Mouse (Mus musculus) heart, postnatal 0 days (tissue): ENCODE data around the gene Mfsd2b. TPM values are rescaled to one million over a fixed set of nuclear protein-coding genes. Genes with fewer than 3 reads are reported as not detected.

ENCODE experiments used
- ATAC-seq: fragments of 200-750 bp; cut with Nextera tagmentation; 2 replicates; pipeline ENCODE4 v1.8.0; 2017; ENCODE audit warnings: low read depth, moderate number of reproducible peaks, moderate library complexity; ENCODE audit not compliant: insufficient read depth
- DNase-seq: peaks from one replicate; pipeline ENCODE4 v3.0.0-alpha.2; 2016; ENCODE audit warnings: low spot score
- H3K27ac ChIP-seq: fragments of 300-500 bp; sonication (generic); 2 replicates; pipeline ENCODE4 v1.5.1; 2014; ENCODE audit warnings: low read depth, mild to moderate bottlenecking
- H3K27me3 ChIP-seq: fragments of 300-500 bp; sonication (generic); 2 replicates; pipeline ENCODE4 v1.6.1; 2014; ENCODE audit warnings: low read length, mixed read lengths; ENCODE audit not compliant: control insufficient read depth, insufficient read depth
- H3K36me3 ChIP-seq: fragments of 300-500 bp; sonication (generic); replicated peaks from 2 replicates; pipeline ENCODE4 v1.6.1; 2014; ENCODE audit warnings: low read length, mixed read lengths; ENCODE audit not compliant: control insufficient read depth, insufficient read depth
- H3K4me1 ChIP-seq: fragments of 300-500 bp; sonication (generic); 2 replicates; pipeline ENCODE4 v1.6.1; 2014; ENCODE audit warnings: antibody characterized with exemption; ENCODE audit not compliant: control insufficient read depth, insufficient read depth
- H3K4me2 ChIP-seq: fragments of 300-500 bp; sonication (generic); 2 replicates; pipeline ENCODE4 v1.6.1; 2014; ENCODE audit warnings: low read depth, mild to moderate bottlenecking, low read length, moderate library complexity
- H3K4me3 ChIP-seq: fragments of 300-500 bp; sonication (generic); 2 replicates; pipeline ENCODE4 v1.5.1; 2014; ENCODE audit warnings: low read depth, low read length
- H3K9ac ChIP-seq: fragments of 300-500 bp; sonication (generic); replicated peaks from 2 replicates; pipeline ENCODE4 v1.6.1; 2014; ENCODE audit warnings: low read depth, low read length, mixed read lengths
- H3K9me3 ChIP-seq: fragments of 300-500 bp; sonication (generic); replicated peaks from 2 replicates; pipeline ENCODE4 v1.6.1; 2016; ENCODE audit warnings: low read length; ENCODE audit not compliant: control insufficient read depth
- CTCF ChIP-seq: IDR thresholded peaks from 2 replicates; pipeline ENCODE4 v1.5.1; 2016; ENCODE audit warnings: antibody characterized with exemption, control low read depth, low read depth
- EP300 ChIP-seq: IDR thresholded peaks from 2 replicates; pipeline ENCODE4 v1.6.1; 2016; ENCODE audit warnings: antibody characterized with exemption, low read depth
- WGBS: fragments of 180-500 bp; shearing (Covaris S2); extraction: QIAGEN DNeasy Blood & Tissue Kit; methylation state at CpG from one replicate; pipeline ENCODE4 v1.1.7; 2014; 5-methylcytosine and 5-hydroxymethylcytosine counted together
- polyA plus RNA-seq: library from polyadenylated mRNA; unstranded; fragments of >200 nt; fragmentation: Nextera tagmentation; extraction: Ambion mirVana; gene quantifications from 2 replicates; pipeline ENCODE4 v1.2.1, GENCODE M21; 2015
- total RNA-seq: library from RNA; depleted of rRNA; stranded (reverse); fragments of >200 nt; gene quantifications from 2 replicates; pipeline ENCODE4 v1.2.3, GENCODE M21; 2014; ENCODE audit warnings: low replicate concordance

Gene Mfsd2b
- total and polyA plus RNA-seq, 2 experiments from 2014 or later = 0.79 TPM; not detected in 1

GRCm38 (mm10) chr12:4862672-4863071 lies 11.5 kb downstream of the Mfsd2b start:
- WGBS = 90% methylated on average over 4 of the region's 4 CpGs
- TF ChIP-seq CTCF = no peak; the same call in 1 of the 2 replicates
- H3K4me1 ChIP-seq = peaks cover 13% of the 10 kb centered on the region
- H3K9ac ChIP-seq = no peak overlapping the region
- no peaks in the 10 kb centered on the region for H3K9me3 ChIP-seq
- peaks cover 4% of the 10 kb centered on the region; the same call in 1 of the 2 replicates for H3K36me3 ChIP-seq
- H3K4me3 ChIP-seq = no peak overlapping the region
- H3K27me3 ChIP-seq = no peaks in the 10 kb centered on the region
- H3K4me2 ChIP-seq = no peak overlapping the region
- H3K27ac ChIP-seq = no peak overlapping the region
- no peak for ATAC-seq
- no peak for DNase-seq

GRCm38 (mm10) chr12:4859241-4859914 lies 14.8 kb downstream of the Mfsd2b start:
- Histone ChIP-seq H3K9me3 (no peaks in the 10 kb centered on the region), H3K4me3 (no peak overlapping the region), H3K9ac (no peak overlapping the region), H3K36me3 (peaks cover 11% of the 10 kb centered on the region), H3K27me3 (no peaks in the 10 kb centered on the region), H3K27ac (peak overlapping the region; percentile 14; the same call in 1 of the 2 replicates), H3K4me2 (no peak overlapping the region), H3K4me1 (peaks cover 13% of the 10 kb centered on the region)
- ATAC-seq (peak; percentile 36; the same call in 1 of the 2 replicates), DNase-seq (no peak)
- WGBS = 28% methylated on average over 11 of the region's 11 CpGs
- no peak for TF ChIP-seq EP300
- no peak for TF ChIP-seq CTCF

DNA sequence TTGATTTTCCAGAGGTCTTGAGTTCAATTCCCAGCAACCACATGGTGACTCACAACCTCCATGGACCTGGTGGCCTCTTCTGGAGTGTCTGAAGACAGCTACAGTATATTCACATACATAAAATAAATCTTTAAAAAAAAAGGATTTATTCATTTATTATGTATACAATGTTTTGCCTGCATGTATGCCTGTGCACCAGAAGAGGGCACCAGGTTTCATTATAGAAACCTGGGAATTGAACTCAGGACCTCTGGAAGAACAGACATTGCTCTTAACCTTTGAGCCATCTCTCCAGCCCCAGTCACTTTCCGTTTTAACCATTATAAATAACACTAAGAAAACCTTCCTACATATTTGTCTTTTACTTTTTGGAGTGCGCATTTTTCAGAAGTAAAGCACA lies 17.3 kb downstream of the Mfsd2b start:
- DNase-seq = no peak
- TF ChIP-seq EP300 (no peak), CTCF (peak; percentile 16; the same call in 1 of the 2 replicates)
- no peak overlapping the region for H3K4me3 ChIP-seq
- no peaks in the 10 kb centered on the region for H3K4me1 ChIP-seq
- H3K27me3 ChIP-seq = no peaks in the 10 kb centered on the region
- 95% methylated on average over 2 of the region's 2 CpGs for WGBS
- peaks cover 11% of the 10 kb centered on the region for H3K36me3 ChIP-seq
- no peak overlapping the region for H3K9ac ChIP-seq
- ATAC-seq = no peak
- H3K4me2 ChIP-seq = no peak overlapping the region
- H3K27ac ChIP-seq = no peak overlapping the region
- H3K9me3 ChIP-seq = no peaks in the 10 kb centered on the region

- Histone ChIP-seq H3K27me3 (no peaks in the 10 kb centered on the region), H3K4me2 (no peak overlapping the region), H3K36me3 (peaks cover 11% of the 10 kb centered on the region), H3K9ac (no peak overlapping the region), H3K4me3 (no peak overlapping the region), H3K27ac (no peak overlapping the region), H3K4me1 (no peaks in the 10 kb centered on the region), H3K9me3 (no peaks in the 10 kb centered on the region)
- ATAC-seq = no peak
- no peak for DNase-seq
- TF ChIP-seq CTCF (peak; percentile 17; the same call in 1 of the 2 replicates), EP300 (no peak)
- WGBS = 97% methylated on average over 5 of the region's 5 CpGs
These were observed 18.0 kb downstream of the Mfsd2b start for GRCm38 (mm10) chr12:4856160-4856559.

DNA sequence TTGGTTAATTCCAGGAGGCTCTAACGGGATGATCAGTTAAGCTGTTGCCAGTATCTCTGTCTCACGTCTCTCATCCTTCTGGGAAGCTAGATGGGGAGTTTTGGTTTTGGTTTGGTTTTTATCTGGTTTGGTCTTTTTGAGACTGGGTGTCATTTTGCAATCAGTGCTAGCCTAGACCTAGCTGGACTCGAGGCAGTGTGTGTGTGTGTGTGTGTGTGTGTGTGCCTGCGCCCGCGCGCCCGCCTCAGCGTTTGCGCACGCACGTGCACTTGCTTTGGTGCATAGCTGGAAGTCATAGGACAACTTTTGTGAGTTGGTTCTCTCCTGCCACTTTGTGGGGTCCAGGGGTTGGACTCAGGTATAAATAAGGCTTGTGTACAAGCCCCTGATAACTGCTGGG lies 30.4 kb downstream of the Mfsd2b start:
- H3K4me2 ChIP-seq = peak overlapping the region; percentile 89
- H3K4me3 ChIP-seq = peak overlapping the region; percentile 87
- TF ChIP-seq CTCF (no peak), EP300 (no peak)
- peak overlapping the region; percentile 73 for H3K27ac ChIP-seq
- DNase-seq (peak; percentile 29), ATAC-seq (peak; percentile 66)
- no peaks in the 10 kb centered on the region for H3K36me3 ChIP-seq
- WGBS = 0% methylated on average over 12 of the region's 12 CpGs
- H3K9me3 ChIP-seq = no peaks in the 10 kb centered on the region
- H3K27me3 ChIP-seq = no peaks in the 10 kb centered on the region
- peaks cover 6% of the 10 kb centered on the region; the same call in 1 of the 2 replicates for H3K4me1 ChIP-seq
- H3K9ac ChIP-seq = peak overlapping the region; percentile 64
